Mouse (Mus musculus) testis, adult 2 months (tissue): ENCODE data around the gene Nfxl1.
"Not testable (repeated sequence)": the region's sequence is repeated elsewhere in the genome, so short reads cannot be mapped to it uniquely, and the experiment has no call there.

Source experiments
- CTCF ChIP-seq: fragments of 200-500 bp; IDR thresholded peaks from 2 replicates; pipeline ENCODE4 v1.5.1; 2012; ENCODE audit warnings: low read depth, mild to moderate bottlenecking, inconsistent platforms, low read length, moderate library complexity; ENCODE audit not compliant: control insufficient read depth, insufficient read depth, insufficient replicate concordance
- POLR2A ChIP-seq: fragments of 200-500 bp; IDR thresholded peaks from 2 replicates; pipeline ENCODE4 v1.6.1; 2012; ENCODE audit warnings: low read depth, mild to moderate bottlenecking, inconsistent platforms, low read length, moderate library complexity; ENCODE audit not compliant: control insufficient read depth

DNA sequence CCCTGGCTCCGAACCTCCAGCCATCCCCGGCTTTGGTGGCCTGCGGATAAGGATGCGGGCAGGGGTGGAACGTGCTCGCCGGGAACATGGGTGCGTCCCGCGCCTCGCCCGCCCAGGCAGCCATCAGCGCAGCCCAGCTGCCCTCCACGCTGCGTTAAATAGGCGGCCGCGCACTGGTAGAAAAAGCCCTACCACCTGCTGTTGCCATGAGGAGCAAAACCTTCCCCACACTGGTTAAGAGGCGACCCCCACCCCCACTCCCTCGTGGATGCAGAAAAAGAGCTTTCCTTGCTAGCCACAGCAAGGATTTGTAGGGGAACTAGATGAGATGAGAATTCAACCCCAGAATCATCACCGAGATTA is 21.5 kb upstream of the Nfxl1 start, which contains the start of gene Zar1:
- not testable (repeated sequence) for TF ChIP-seq CTCF, POLR2A
